Mouse (Mus musculus) urinary bladder, postnatal 10 days (tissue): ENCODE measurements around the gene Olfr1084.
"Not testable (repeated sequence)": the region's sequence is repeated elsewhere in the genome, so short reads cannot be mapped to it uniquely, and the experiment has no call there.

Experiments
- DNase-seq: peaks from one replicate; pipeline ENCODE4 v3.0.0; 2022; ENCODE audit warnings: low spot score

Gene Olfr1084

DNA sequence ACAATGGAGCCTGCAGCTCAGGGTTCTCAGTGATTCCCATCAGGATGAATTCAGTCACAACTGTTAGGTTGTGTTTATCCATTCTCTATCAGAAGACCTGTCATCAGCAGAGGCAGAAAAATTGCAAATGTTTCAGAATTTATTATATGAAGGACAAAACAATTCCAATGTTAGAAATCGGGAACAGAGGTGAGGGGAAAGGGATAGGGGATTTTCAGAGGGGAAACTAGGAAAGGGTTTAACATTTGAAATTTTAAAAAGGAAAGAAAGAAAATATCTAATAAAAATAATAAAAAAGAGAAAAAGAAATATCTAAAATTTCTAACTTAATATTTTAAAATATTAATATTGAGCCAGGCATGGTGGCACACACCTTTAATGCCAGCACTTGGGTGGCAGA, at the start of gene Olfr1084:
Gene Olfr1084 (minus strand): TSS at position 101 of the 400 bp plus-strand sequence.
- not testable (repeated sequence) for DNase-seq

DNA sequence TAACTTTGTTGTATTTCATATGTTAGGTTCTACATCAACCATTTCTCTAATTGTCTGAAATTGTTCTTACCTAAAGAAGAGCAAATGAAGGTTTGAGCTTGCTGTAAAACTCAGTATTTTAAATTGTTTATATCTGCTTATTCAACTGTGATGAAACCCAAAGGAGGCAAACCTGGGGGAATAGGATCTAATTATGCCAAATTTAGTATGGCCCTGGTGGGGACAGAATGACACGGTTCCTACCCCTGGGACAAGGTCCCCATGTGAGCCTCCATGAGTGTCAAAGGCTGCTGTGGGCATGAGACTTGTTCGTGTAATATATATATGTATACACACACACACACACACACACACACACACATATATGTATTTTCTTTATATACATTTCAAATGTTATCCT, 40.5 kb upstream of the Olfr1084 start, which contains the start of gene Olfr1086:
Gene Olfr1086 (minus strand): TSS at position 101 of the 400 bp plus-strand sequence.
- no peak for DNase-seq

DNA sequence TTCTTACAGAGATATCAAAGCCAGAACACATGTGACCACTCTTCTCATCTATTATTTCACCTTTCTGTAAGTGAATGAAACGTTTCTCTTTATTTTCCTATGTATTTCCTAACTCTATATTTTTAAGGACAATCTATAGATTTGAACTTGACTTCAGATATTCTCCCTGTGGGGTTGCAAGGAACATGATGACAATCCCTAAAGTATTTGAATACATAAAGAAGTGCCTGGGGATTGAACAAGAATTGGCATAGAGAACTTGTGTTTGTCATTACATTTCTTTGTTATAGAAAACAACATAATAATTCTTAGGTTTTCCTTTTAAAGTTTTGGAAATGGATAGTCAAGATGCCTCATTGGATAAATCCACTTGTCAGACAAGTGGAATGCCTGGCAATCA, 22.4 kb upstream of the Olfr1084 start, which contains the start of gene Olfr1085:
Gene Olfr1085 (minus strand): TSS at position 101 of the 400 bp plus-strand sequence.
- DNase-seq: no peak

DNA sequence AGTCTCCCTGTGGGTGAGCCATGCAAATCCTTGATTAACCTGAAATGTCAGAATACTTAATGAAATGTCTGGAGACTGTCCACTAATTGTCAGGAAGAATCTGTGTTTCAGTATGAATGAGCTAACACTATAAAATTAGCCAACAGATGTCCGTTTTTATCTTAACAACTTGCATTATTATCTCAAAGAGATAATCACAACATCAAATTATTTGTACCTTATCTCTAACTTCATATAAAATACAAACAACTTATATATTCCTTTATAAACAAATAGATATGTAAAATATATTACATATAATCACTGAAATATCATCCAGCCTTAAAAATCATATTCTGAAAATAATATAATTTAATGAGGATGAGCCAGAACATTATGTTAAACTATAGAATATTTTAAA, 40.7 kb downstream of the Olfr1084 start, which contains the start of gene Olfr1082:
Gene Olfr1082 (minus strand): TSS at position 101 of the 400 bp plus-strand sequence.
- not testable (repeated sequence) for DNase-seq
